Mouse (Mus musculus): Measurements from ENCODE around the gene Gltpd2.
"Not testable (repeated sequence)": the region's sequence is repeated elsewhere in the genome, so short reads cannot be mapped to it uniquely, and the experiment has no call there.

The Gltpd2 gene

DNA sequence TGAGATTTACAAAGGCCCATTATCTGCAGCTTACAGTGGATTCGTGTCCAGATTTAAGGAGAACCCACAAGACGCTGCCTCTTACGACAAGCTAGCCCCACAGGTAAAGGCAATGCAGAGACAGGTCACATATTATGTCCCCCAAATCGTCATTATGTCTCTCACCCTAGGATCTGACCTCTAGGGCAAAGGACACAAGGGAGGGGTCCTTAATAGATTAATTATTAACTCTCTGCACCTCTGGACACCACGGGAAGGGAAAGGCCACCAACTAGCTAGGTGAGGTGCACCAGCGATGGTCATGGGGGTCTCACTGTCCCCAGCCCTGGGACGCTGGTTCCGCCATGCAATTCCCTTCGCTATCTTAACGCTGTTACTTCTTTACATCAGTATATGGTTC is at the start of gene Gltpd2:
Gltpd2 (plus strand) TSS at position 274 of the 400 bp plus-strand sequence.
- no peak for DNase-seq

DNA sequence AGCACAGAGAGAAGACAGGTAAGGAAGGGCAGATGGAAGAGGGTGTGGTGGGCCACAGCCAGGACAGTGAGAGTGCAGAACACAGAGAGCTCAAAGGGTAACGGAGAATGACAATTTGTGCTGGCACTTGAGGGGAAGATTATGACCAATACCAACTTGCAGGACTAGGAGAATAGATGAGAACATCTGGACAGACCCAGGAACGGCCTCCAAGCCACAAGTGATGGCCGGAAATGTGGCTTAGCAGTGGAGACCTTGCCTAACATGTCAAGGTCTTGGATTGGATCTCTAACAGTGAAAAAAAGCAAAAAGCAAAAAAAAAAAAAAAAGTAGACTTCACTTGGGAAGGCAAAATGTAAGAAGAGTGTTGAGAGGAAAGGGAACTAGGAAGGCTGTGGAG is 49.2 kb upstream of the Gltpd2 start:
- DNase-seq, result no peak

DNA sequence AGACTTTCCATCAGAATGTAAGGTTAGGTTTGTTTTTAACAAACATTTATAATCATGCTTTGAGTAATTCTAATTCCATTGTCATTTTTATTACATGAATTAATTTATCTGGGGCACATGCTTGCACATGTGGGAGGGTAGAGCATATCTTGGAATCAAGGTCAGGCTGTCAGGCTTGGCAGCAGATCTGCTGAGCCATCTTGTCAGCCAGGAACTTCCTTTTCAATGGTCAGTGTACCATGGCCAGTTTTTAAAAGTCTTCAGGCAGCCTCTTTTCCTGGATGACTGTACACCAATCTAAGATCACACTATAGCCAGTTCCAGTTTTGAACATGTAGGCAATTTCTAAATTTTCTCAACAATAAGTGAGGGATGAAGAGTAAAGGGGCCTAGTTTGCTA is 46.3 kb upstream of the Gltpd2 start:
- DNase-seq, result no peak

DNA sequence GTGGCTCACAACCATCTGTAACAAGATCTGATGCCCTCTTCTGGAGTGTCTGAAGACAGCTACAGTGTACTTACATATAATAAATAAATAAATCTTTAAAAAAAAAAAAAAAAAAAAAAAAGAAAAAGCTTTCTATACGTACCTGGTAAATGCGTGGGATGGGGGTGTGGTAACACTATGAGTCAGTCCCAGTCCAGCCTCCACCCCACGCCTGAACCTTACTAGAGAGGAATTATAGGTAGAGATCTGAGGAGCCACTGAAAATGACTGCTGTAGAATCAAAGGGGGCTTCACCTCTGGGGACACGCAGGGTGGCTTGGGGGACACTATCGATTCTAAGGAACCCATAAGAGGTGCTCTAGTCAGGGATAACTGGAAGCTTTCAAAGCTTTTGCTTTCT is 45.7 kb upstream of the Gltpd2 start:
- not testable (repeated sequence) for DNase-seq

DNA sequence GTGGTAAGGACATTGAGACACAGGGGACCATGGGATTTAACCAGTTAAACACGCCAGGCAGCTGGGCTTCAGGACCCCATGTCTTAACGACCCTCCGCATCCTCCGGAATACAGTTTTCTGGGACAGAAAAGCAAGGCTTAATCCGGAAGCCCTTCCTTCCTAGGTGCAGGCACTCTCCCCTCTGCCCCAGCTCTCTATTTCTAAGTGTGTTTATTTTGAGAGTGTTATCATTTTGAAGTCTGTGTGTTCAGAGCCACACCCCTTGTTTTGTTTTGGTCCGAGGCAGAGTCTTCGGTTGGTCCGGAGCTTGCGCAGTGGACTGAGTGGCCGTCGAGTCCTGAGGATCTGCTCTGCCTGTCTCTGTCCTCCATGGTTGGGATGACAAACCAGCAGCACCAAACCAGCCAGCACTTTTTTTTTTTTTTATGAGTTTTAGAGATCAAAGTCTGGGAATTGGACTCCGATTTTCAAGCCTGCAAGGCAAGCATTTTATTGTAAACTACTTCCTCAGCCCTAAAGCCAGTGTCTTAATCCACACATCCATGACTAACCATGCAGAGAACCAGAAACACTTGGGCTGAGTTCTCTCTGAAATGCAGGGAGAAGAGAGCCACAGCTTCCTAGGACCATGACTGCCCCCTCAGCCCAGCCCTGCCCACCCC is 44.0 kb upstream of the Gltpd2 start:
- DNase-seq, result no peak

DNA sequence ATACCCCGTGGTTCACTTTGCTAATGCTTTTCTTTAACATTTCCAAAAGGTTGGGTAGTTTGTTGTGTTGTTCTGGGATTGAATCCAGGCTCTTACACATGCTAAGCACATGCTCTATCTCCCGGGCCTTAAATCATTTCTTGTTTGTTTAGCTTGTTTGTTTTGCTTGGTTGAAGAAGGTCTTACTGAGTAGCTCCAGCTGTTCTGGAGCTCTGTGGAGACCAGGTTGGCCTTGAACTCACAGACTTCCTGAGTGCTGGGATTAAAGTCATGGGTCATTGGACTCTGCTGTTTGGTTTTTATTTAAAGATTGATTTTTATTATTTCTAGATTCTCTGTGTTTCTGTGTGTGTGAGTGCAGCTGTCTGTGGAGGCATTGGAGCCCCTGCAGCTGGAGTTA is 33.5 kb upstream of the Gltpd2 start:
- no peak for DNase-seq

DNA sequence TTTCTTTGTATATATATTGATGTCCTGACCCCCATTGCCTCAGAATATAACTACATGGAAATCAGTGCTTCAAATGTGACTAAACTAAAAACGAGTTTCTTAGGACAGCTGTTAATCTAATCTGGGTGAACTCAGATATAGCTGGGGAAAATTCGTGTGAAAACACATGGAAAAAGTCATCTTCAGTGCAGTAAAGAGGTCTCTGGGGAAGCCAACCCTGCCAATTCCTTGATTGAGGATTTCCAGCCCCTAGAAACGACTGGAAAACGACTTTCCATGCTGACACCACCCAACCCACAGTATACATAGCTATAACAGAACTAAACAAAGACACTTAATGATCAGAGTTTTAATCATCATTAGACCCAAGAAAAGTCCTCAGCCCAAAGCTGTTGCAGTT is 31.2 kb upstream of the Gltpd2 start:
- no peak for DNase-seq

DNA sequence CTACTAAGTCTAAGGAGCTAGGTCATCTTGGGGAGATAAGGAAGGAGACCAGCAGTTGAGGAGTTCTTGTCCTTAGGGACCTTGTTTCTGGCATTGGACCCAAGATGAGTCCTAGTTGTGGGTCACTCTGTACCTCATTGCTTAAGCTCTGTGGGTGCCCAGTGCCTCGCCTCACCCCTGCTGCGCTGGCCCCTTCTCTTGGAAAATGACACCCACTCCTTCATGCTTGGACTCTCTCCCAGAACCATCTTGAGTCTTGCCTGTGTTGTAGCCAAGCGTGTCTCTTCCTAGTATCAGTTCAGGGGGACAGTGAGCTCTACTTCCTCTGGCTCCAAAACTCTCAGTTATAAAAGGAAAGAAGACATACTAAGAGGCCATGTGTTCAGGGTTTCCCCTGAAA is 29.9 kb upstream of the Gltpd2 start:
- DNase-seq, result no peak

DNA sequence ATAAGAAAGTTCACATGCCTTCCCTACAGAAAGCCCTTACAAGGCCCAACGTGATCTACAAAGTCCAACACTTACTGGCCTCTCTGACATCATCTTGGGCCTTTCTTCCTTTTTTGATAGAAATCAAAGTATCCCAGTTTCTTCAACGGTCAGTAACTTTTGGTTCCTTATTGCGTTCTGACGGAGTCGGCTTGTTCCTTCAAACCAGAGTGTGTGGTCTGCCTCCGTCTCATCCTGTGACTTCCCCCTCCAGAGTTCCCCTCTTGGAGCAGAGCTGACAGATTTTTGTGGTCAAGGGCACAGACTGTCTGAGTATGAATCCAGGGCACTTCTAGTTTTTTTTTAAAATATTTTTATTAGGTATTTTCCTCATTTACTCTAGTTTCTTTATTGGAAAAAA is 29.3 kb upstream of the Gltpd2 start:
- DNase-seq, result peak in 1 of 2 experiments; percentile 31

DNA sequence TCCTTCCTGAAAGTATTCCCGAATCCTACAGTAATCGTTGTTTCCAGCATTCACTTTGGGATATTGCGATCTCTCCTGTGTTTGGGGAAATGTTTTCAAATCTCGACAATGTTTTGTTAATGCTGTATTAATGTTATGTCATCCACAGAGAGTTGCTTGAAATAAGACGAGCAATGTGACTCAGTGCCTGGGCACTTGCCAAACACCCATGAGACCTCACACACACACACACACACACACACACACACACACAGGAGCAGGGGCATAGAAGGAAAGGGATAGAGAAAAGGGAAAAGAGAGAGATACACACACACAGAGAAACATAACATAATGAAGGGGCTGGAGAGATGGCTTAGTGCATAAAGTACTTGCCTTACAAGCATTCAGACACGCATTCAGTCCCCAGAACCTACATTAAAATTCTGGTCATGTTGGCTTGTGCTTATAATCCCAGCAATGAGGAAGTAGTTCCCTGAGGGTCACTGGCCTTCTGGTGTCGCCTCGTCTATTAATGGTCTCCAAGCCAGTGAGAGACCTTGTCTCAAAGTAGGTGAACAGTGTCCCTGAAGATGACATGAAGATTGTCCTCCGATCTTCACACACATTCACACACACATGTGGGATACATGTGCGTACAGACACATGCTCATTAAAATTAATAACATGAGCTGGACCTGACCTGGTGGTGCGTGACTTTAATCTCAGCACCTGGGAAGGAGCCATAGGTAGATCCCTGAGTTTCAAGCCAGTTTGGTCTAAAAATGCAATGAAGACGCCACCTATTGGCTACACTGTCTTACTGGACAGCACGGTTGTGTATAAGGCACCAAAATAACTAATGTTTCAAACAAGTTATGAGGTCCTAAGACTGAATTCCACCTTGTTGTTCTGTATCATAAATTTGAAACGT is 19.2 kb upstream of the Gltpd2 start:
- peak; percentile 24 to 38 for DNase-seq

DNA sequence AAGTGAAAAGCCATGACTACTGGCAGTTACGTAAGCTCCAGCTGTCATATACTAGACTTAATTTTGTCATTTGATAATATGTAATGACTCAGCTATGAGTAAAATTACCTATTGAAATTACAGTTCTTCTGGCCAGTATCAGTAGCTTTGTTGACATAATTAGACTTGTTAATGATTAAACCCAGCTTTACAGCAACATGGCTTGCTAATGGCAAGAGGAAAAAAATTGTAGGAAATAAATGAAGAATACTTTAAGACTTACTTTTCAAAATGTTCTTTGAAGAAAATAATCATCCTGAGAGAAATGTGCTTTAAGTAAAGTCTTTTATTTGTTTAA is 18.6 kb upstream of the Gltpd2 start:
- DNase-seq, result no peak

DNA sequence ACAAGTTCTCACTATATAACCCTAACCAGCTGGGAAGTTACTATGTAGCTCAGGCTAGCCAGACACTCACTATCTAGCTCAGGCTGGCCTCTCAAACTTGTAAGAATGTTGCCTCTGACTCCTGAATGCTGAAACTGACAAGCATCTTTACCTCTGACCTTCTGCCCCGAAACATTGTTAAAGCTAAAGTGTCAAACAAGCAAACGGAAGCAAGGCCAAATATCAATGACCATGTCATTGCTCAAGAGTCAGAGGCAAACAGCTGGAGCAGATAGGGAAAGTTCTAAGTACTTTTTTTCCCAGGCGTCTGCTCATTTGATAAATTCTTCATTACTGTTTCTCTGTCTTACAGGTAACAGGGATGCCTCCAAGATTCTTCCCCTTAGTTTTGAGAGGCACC is 17.0 kb upstream of the Gltpd2 start:
- DNase-seq, result no peak

DNA sequence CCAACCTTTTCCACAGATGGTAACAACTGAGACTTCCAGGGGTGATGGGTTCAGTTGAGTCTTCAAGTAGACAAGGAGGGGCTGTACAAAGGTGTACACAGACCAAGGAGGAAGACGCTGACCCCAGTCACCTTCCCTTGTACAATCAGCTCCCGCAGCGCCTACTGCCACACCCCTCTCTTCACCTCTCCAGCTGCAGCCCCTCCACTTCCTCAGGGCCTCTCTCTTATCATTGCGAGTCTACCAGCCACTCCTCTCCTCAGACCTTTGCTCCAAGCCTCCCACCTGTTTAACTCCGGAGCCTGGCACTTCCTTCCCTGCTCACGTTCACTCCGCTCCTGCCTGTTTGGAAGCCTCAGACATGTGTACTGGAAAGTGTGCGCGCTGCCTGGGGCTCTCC is 14.0 kb upstream of the Gltpd2 start, which contains the start of gene Tm4sf5:
Tm4sf5 (plus strand) TSS at position 275 of the 400 bp plus-strand sequence.
- DNase-seq, result no peak

DNA sequence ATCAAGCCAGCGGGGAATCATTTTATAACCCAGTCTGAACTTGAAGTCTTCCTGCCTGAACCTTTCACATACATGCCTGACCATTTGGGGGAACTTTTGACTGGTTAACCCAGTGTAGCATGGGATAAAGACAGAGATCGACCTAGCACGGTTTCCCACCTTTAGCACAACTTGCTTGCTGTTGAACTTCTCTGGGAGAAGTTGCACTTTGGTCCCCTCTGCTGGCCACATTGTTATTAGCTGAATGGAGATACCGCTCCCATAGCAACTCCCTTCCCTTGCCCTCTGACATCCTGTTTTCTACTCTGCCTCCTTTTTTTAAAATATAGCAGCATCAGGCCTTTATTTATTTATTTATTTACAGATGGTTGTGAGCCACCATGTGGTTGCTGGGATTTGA is 12.6 kb upstream of the Gltpd2 start:
- DNase-seq, result peak; percentile 58 to 83

DNA sequence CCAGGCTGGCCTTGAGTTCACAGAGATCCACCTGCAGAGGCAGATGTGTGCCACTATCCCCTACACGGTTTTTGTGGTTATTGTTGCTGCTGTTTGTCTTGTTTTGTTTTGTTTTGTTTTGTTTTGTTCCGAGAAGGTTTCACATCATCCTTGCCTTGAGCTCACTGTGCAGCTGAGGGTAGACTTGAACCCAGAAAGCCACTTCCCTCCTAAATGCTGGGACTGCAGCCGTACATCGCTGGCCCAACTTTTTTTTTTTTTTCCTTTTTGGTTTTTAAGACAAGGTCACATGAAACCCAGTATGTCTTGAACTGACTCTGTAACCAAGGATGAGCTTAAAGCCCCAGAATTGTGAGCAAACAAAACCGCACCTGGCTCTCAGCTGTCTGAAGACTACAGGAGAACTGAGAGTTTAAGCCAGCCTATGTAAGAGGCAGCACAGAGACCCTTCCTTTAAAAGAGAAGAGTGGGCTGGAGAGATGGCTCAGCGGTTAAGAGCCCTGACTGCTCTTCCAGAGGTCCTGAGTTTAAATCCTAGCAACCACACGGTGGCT is 12.0 kb upstream of the Gltpd2 start:
- DNase-seq, result no peak

DNA sequence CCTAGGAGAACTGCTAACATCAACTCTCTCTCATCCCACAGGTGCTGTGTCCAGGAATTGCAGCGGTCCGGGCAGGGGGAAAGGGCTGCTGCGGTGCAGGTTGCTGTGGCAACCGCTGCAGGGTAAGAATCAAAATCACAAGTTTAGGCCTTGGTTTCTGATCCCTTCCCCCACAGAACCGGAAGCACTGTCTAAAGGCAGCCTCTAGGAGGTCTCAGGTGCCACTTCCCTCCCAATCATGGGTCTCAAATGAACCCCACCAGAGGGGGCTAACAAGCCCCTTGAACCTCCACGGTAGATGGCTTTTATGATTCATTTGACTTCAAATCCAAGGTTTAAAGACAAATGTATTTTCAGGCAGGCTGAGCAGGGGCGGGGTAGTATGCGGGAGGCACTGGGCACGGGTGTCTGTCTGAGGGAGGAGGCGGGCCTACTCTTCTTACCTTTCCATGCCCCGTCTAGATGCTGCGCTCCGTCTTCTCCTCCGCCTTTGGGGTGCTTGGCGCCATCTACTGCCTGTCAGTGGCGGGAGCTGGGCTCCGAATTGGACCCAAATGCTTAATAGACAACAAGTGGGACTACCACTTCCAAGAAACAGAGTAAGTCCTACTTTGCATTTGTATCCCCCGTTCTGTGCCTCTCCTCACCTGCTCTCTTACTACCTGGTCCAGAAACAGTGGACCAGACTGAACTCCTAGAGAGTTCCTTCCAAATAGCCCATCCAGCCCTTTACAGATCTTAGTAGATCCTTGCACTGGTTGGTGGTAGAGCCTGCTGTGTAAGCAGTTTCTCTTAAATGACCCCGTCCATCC is 9.0 kb upstream of the Gltpd2 start:
- peak in 1 of 2 experiments; percentile 43 for DNase-seq

DNA sequence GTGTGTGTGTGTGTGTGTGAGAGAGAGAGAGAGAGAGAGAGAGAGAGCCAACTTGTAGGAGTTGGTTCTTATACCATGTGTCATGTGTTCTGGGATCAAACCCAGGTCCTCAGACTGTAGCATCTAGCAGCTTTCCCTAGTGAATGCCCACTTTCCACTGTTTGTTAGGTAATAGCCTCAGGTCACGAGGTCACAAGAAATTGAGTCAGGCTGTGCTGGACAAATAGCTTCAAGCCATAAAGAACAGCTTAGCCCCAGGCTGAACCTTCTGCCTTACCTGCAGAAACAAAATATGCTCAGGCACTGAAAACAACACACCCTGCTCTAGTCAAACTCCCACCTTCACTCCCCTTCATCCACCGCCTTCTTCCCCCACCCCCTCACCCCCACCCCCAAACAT is 7.8 kb upstream of the Gltpd2 start:
- no peak for DNase-seq

DNA sequence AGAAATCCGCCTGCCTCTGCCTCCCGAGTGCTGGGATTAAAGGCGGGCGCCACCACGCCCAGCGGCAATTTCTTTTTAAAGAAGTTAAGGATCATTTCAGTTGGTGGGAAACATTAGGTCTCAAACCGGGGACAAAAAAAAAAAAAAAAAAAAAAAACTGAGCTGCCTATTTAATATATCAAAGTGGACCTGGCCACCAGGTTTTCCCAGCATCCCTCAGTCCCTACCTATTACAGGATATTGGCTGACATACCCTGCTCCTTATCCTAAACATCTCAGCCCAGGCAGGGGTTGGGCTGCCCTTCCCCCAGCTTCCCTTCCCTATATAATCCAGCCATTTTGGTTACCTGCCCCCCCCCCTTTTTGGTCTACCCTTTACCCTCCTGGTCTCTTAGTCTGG is 7.2 kb upstream of the Gltpd2 start:
- DNase-seq, result no peak

DNA sequence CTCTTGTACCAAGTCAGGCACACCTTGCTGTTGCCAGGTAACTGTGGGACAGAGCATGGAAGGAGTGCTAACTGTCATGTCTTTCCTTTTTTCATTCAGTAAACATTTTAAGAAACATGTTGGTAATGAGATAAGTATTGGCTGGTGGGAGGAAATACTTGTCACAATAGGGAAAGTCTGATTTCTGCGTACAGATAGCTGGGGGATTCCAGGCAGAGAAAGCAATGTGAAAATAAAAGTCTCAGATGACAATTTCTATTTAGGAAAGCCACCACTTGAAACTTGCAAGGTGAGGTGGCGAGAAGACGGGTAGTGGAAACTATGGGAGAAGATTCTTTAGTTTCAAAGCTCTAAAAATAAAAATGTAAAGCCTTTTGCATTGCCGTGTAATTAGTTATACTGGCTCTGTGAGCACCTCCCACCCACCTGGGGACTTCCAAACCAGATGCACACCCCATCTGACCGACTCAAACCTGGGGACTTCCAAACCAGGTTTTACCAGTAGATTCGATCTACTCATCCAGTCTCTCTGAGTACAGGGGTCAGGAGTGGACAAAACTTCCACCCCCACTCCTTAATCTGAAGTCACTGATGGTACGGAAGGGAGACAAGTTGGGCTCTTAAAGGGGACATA is 6.2 kb upstream of the Gltpd2 start:
- DNase-seq, result no peak

DNA sequence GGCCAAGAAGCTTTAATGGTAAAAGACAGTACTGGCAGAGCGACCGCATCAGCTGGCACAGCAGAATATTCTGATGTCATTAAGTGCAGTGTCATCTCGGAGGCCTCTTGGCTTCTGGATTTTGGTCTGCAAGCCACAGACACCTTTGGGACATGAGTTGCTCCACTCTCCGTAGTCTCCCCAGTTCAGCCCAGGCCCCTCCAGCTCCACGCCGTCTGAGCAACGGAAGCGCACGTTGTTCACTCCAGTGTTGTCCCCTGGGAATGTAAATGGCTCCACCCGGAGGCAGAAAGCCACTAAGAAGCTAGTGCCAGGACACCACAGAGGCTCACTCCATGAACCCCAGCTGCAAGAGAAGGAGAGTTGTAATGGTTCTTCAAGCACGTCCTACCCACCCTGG is 5.5 kb upstream of the Gltpd2 start:
- no peak for DNase-seq

DNA sequence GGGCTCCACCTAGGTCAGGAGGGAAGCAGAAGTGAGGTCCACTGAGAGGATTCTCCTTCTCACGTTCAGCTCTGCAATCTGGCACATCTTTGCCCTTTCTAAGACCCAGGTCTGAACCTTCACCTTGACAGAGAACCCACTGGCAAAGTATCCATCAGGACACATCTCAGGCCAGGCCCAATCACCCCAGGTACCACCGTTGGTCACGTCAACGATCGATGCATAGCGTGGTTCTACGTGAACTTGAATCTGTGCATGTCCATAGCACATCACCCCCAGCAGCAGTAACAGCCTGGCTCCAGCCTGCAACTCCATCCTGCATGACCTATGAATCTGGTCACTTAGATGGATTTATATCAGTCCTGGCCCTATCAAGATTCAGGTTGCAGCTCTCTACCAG is 4.7 kb upstream of the Gltpd2 start, which contains the start of gene Vmo1:
Vmo1 (minus strand) TSS at position 329 of the 400 bp plus-strand sequence.
- no peak for DNase-seq

DNA sequence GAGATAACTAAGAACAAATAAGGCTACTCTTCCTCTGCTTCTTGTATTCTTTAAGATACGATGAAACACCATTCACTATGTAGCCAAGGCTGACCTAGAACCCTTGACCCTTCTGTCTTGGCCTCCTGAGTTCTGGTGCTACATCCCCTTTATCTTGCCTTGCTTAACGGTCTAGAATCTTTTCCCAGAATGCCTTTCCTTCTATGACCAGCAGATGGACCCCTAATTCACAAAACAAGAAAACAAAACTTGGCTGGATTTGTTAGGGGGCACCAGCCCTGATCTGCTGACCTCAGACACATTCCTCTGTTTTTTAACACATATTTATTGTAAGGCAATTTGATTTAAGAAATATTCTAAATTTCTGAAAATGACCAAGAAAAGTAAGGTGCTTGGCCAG is 2.6 kb upstream of the Gltpd2 start:
- DNase-seq, result peak in 1 of 2 experiments; percentile 46

DNA sequence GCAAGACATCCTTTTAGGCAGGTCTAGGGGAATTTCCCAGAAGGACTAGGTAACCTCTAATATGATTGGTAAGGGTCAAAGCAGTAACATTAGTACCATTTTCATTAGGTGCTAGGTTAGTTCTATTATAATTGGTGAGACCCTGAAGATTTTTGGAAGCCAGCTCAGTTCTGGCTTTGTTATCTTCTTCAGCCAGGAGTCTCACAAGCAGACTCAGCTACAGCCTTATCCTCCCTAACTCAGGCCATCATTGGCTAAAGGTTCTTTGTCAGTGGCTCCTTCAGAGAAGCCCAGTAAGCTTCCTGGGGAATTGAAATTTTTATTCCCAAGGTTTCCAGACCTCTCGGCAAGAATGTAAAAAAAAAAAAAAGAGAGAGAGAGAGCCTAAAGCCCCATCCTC is 560 bp upstream of the Gltpd2 start:
- DNase-seq, result no peak

Data from lung, postnatal 4 days (tissue).